Mouse (Mus musculus) limb, embryonic 15.5 days (tissue): ENCODE results near the gene Hexim2. TPM values are rescaled to one million over a fixed set of nuclear protein-coding genes. Genes with fewer than 3 reads are reported as not detected.

Experiments used
- ATAC-seq: fragments of 200-750 bp; cut with Nextera tagmentation; 2 replicates; pipeline ENCODE4 v1.8.0; 2017; ENCODE audit warnings: low read depth, moderate TSS enrichment; ENCODE audit not compliant: insufficient number of reproducible peaks, low FRiP score, low TSS enrichment
- H3K27ac ChIP-seq: fragments of 300-500 bp; sonication (generic); 2 replicates; pipeline ENCODE4 v1.5.1; 2015; ENCODE audit warnings: moderate library complexity, mild to moderate bottlenecking, inconsistent platforms
- H3K27me3 ChIP-seq: fragments of 300-500 bp; sonication (generic); 2 replicates; pipeline ENCODE4 v1.6.1; 2015; ENCODE audit warnings: inconsistent platforms
- H3K36me3 ChIP-seq: fragments of 300-500 bp; sonication (generic); 2 replicates; pipeline ENCODE4 v1.6.1; 2015; ENCODE audit warnings: inconsistent platforms
- H3K4me1 ChIP-seq: fragments of 300-500 bp; sonication (generic); 2 replicates; pipeline ENCODE4 v1.6.1; 2015; ENCODE audit warnings: inconsistent platforms
- H3K4me2 ChIP-seq: fragments of 300-500 bp; sonication (generic); 2 replicates; pipeline ENCODE4 v1.6.1; 2015; ENCODE audit warnings: mild to moderate bottlenecking, inconsistent platforms
- H3K4me3 ChIP-seq: fragments of 300-500 bp; sonication (generic); 2 replicates; pipeline ENCODE4 v1.5.1; 2015; ENCODE audit warnings: mild to moderate bottlenecking, inconsistent platforms
- H3K9ac ChIP-seq: fragments of 300-500 bp; sonication (generic); 2 replicates; pipeline ENCODE4 v1.6.1; 2015; ENCODE audit warnings: inconsistent platforms
- H3K9me3 ChIP-seq: fragments of 300-500 bp; sonication (generic); 2 replicates; pipeline ENCODE4 v1.6.1; 2016; ENCODE audit warnings: inconsistent platforms
- WGBS: fragments of 180-500 bp; shearing (Covaris S2); methylation state at CpG from one replicate; pipeline ENCODE4 v1.1.7; 2015; 5-methylcytosine and 5-hydroxymethylcytosine counted together
- polyA plus RNA-seq: library from polyadenylated mRNA; unstranded; fragments of >200 nt; fragmentation: Nextera tagmentation; extraction: Ambion mirVana; gene quantifications from 2 replicates; pipeline ENCODE4 v1.2.1, GENCODE M21; 2015

Hexim2 gene
- polyA plus RNA-seq, 1 experiment from 2014 or later: 12.2 TPM

DNA sequence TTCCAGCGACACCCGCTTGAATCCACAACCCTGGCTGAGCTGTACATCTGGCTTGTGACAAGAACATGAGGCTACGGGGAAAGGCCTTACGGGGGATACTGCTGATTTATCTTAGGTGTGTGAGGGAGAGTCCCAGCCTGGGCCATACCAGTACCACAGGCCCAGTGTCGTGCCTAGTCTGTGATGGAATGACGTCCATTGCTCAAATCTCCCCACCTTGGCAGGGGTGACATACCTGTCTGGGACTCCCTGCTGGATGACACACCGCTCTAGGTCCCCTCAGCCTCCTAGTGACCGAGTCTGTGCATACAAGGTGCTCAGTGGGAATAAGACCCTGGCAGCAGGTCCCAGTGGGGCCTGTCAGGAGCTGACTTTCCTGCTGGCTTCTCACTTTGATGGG lies 46.5 kb downstream of the Hexim2 start:
- ATAC-seq: no peak
- no peak overlapping the region for H3K4me3 ChIP-seq
- H3K9me3 ChIP-seq: no peaks in the 10 kb centered on the region
- no peak overlapping the region for H3K9ac ChIP-seq
- H3K27me3 ChIP-seq: peaks cover 2% of the 10 kb centered on the region
- no peaks in the 10 kb centered on the region for H3K36me3 ChIP-seq
- H3K4me2 ChIP-seq: no peak overlapping the region
- H3K4me1 ChIP-seq: 0 out of 2 replicates have a peak, but pooled peaks cover 4% of the 10 kb centered on the region
- WGBS: 87% methylated on average over 8 of the region's 8 CpGs
- no peak overlapping the region for H3K27ac ChIP-seq

GRCm38 (mm10) chr11:103180426-103180825 lies 48.2 kb downstream of the Hexim2 start:
- no peak for ATAC-seq
- 60% methylated on average over 1 of the region's 1 CpGs for WGBS
- no peak overlapping the region for H3K9ac ChIP-seq

GRCm38 (mm10) chr11:103181349-103181748 lies 49.1 kb downstream of the Hexim2 start:
- Histone ChIP-seq H3K9me3 (no peaks in the 10 kb centered on the region), H3K27ac (no peak overlapping the region), H3K36me3 (no peaks in the 10 kb centered on the region), H3K4me3 (no peak overlapping the region), H3K27me3 (0 out of 2 replicates have a peak, but pooled peaks cover 5% of the 10 kb centered on the region), H3K4me1 (no peaks in the 10 kb centered on the region), H3K4me2 (no peak overlapping the region), H3K9ac (no peak overlapping the region)
- WGBS: 76% methylated on average over 9 of the region's 9 CpGs
- ATAC-seq: no peak

More at GRCm38 (mm10) chr11:103180426-103180825, 48.2 kb downstream of the Hexim2 start:
- Histone ChIP-seq H3K4me1 (0 out of 2 replicates have a peak, but pooled peaks cover 4% of the 10 kb centered on the region), H3K36me3 (no peaks in the 10 kb centered on the region), H3K4me3 (no peak overlapping the region), H3K9me3 (no peaks in the 10 kb centered on the region), H3K27ac (no peak overlapping the region), H3K27me3 (0 out of 2 replicates have a peak, but pooled peaks cover 3% of the 10 kb centered on the region), H3K4me2 (no peak overlapping the region)

DNA sequence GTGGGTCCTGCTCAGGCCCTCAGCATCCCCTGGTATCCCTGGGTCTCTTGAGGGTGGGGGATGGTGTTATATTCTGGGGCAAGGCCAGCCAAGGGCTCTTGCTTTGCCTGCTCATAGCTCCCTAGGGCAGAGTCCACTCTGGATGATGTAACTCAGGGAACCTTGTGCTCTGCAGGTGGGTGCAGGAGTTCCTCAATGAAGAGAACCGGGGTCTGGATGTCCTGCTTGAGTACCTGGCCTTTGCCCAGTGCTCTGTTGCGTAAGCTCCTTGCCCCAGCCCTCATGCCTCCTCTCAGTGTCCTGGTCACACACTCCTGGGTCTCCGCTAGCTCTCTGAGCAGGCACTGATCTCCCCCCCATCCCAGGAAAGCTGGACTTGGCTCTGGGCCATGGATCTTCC lies 49.7 kb downstream of the Hexim2 start:
- Histone ChIP-seq H3K9ac (no peak overlapping the region), H3K27ac (no peak overlapping the region), H3K27me3 (0 out of 2 replicates have a peak, but pooled peaks cover 5% of the 10 kb centered on the region), H3K4me3 (no peak overlapping the region), H3K36me3 (no peaks in the 10 kb centered on the region), H3K4me2 (no peak overlapping the region), H3K4me1 (no peaks in the 10 kb centered on the region), H3K9me3 (no peaks in the 10 kb centered on the region)
- ATAC-seq: no peak
- 87% methylated on average over 3 of the region's 3 CpGs for WGBS

GRCm38 (mm10) chr11:103184891-103185290 lies 52.7 kb downstream of the Hexim2 start:
- no peak overlapping the region for H3K4me2 ChIP-seq
- H3K9me3 ChIP-seq: no peaks in the 10 kb centered on the region
- no peaks in the 10 kb centered on the region for H3K4me1 ChIP-seq
- no peak for ATAC-seq
- H3K36me3 ChIP-seq: no peaks in the 10 kb centered on the region
- 47% methylated on average over 2 of the region's 2 CpGs for WGBS
- H3K27me3 ChIP-seq: peaks cover 9% of the 10 kb centered on the region; the same call in 1 of the 2 replicates
- no peak overlapping the region for H3K9ac ChIP-seq
- no peak overlapping the region for H3K4me3 ChIP-seq
- H3K27ac ChIP-seq: no peak overlapping the region

Other genes with a start within 250 kb of the Hexim2 start
- gene Fam187a, start 247.3 kb upstream of the Hexim2 start, polyA plus RNA-seq: not detected in 2 replicates
- gene Gfap, start 231.5 kb upstream of the Hexim2 start, polyA plus RNA-seq: 0.28 and 0.65 TPM in 2 replicates
- gene Kif18b, start 207.3 kb upstream of the Hexim2 start, polyA plus RNA-seq: 8.0 and 8.4 TPM in 2 replicates
- gene C1ql1, start 185.7 kb upstream of the Hexim2 start, polyA plus RNA-seq: 0.81 and 1.2 TPM in 2 replicates
- gene Nmt1, start 104.2 kb upstream of the Hexim2 start, polyA plus RNA-seq: 47.6 and 54.0 TPM in 2 replicates
- gene Dcakd, start 104.1 kb upstream of the Hexim2 start, polyA plus RNA-seq: 129 and 136 TPM in 2 replicates
- 6.5 and 7.6 TPM in 2 replicates for gene Plcd3, start 30.8 kb upstream of the Hexim2 start, polyA plus RNA-seq
- gene Acbd4, start 30.7 kb upstream of the Hexim2 start, polyA plus RNA-seq: 27.8 and 34.6 TPM in 2 replicates
- 5.0 and 5.8 TPM in 2 replicates for gene Hexim1, start 16.2 kb upstream of the Hexim2 start, polyA plus RNA-seq
- 2.4 and 3.0 TPM in 2 replicates for gene Fmnl1, start 38.7 kb downstream of the Hexim2 start, polyA plus RNA-seq
- 0.67 and 1.0 TPM in 2 replicates for gene 1700023F06Rik, start 76.1 kb downstream of the Hexim2 start, polyA plus RNA-seq
- not detected in 2 replicates for gene Spata32, start 86.0 kb downstream of the Hexim2 start, polyA plus RNA-seq
- gene Map3k14, start 135.0 kb downstream of the Hexim2 start, polyA plus RNA-seq: 4.3 and 5.3 TPM in 2 replicates
- gene Arhgap27, start 231.3 kb downstream of the Hexim2 start, polyA plus RNA-seq: 11.7 and 14.0 TPM in 2 replicates